Comparison of ENCODE assay signal across 22 mouse cellular contexts in the genomic region with DNA sequence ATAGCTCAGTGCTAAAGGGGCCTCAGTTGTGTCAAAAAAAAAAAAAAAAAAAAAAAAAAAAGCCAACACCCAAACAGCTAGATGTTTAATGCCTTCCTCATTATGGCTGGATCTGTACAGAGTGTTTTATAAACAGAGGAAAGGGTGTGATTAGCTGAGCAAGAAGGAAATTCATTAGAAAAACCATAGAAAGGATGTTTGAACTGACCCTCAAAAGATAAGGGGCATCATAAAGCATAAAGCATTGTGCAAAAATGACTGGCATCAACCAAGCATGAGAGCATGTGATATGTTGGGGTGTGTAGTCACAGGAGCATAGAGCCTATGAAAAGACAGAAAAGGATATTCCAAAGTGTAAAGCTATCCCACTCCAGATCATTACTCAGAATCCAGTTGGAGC.
"Had no signal": no experiment of that assay in that cellular context is flagged by ENCODE, and none has a peak within 500 bp of the region (broad histone marks: within the 10 kb centered on the region; RNA-seq: fewer than 3 reads in every experiment).

No protein-coding gene starts in this region.

- H3K4me1 ChIP-seq: heart, embryonic 13.5 days; heart, embryonic 15.5 days; hindbrain, embryonic 15.5 days; limb, embryonic 10.5 days; limb, embryonic 12.5 days had no signal

- H3K27me3 ChIP-seq: heart, embryonic 13.5 days; heart, embryonic 15.5 days; hindbrain, embryonic 13.5 days; hindbrain, embryonic 15.5 days; limb, embryonic 12.5 days had no signal

- H3K9ac ChIP-seq: heart, embryonic 13.5 days; heart, embryonic 15.5 days; hindbrain, embryonic 13.5 days; hindbrain, embryonic 15.5 days; limb, embryonic 12.5 days had no signal

- H3K4me2 ChIP-seq: heart, embryonic 11.5 days; heart, embryonic 13.5 days; heart, embryonic 15.5 days; hindbrain, embryonic 13.5 days; hindbrain, embryonic 15.5 days; limb, embryonic 12.5 days had no signal

- H3K9me3 ChIP-seq: heart, embryonic 13.5 days; heart, embryonic 15.5 days; hindbrain, embryonic 13.5 days; hindbrain, embryonic 15.5 days; limb, embryonic 10.5 days; limb, embryonic 12.5 days had no signal

- H3K4me3 ChIP-seq: heart, adult 2 months; heart, embryonic 13.5 days; heart, embryonic 15.5 days; hindbrain, embryonic 13.5 days; hindbrain, embryonic 15.5 days; layer of hippocampus, adult 2 months; left cerebral cortex, adult 2 months; limb, embryonic 10.5 days; limb, embryonic 12.5 days had no signal

- ATAC-seq: hindbrain, postnatal 0 days had no signal

- DNase-seq: gastrocnemius, postnatal 14 days; gastrocnemius, postnatal 36 days; heart, adult 11 months; heart, adult 2 months; heart, postnatal 14 days; heart, postnatal 36 days; kidney, adult 18-20 months; kidney, adult 8-10 months; kidney, postnatal 10 days; kidney, postnatal 25 days; kidney, postnatal 4 days; liver had no signal

- H3K27ac ChIP-seq: heart, adult 2 months; heart, embryonic 13.5 days; heart, embryonic 15.5 days; hindbrain, embryonic 13.5 days; hindbrain, embryonic 15.5 days; hindbrain, postnatal 0 days; layer of hippocampus, adult 2 months; left cerebral cortex, adult 2 months; limb, embryonic 10.5 days; limb, embryonic 12.5 days had no signal
